Mouse (Mus musculus): ENCODE data around the gene AY761185. TPM values are rescaled to one million over a fixed set of nuclear protein-coding genes. Genes with fewer than 3 reads are reported as not detected.
"Not testable (repeated sequence)": the region's sequence is repeated elsewhere in the genome, so short reads cannot be mapped to it uniquely, and the experiment has no call there.

Gene AY761185
- not detected for total RNA-seq (2021)
- long read RNA-seq = 0 reads

GRCm38 (mm10) chr8:20944610-20945009 is at the start of gene AY761185:
Gene AY761185, minus strand, starts transcription at chr8:20944710.
- no peak for DNase-seq (ENCODE audit: low spot score in 2 of 2)

- DNase-seq (ENCODE audit: low spot score in 2 of 2) = not testable (repeated sequence)
Observed at GRCm38 (mm10) chr8:20994042-20994441, 49.5 kb upstream of the AY761185 start.

- no peak for DNase-seq (ENCODE audit: low spot score in 2 of 2)
Observed at GRCm38 (mm10) chr8:20979846-20980245, 35.3 kb upstream of the AY761185 start.

GRCm38 (mm10) chr8:20964531-20964930 is 20.0 kb upstream of the AY761185 start:
- no peak for DNase-seq (ENCODE audit: low spot score in 2 of 2)

- no peak for DNase-seq (ENCODE audit: low spot score in 2 of 2)
Observed at GRCm38 (mm10) chr8:20921971-20922370, 22.5 kb downstream of the AY761185 start, which contains the start of gene Gm6040. Gene Gm6040, minus strand, starts transcription at chr8:20922071.

- no peak for DNase-seq (ENCODE audit: low spot score in 2 of 2)
Observed at GRCm38 (mm10) chr8:20912288-20912687, 32.2 kb downstream of the AY761185 start.

GRCm38 (mm10) chr8:20908256-20908655 is 36.3 kb downstream of the AY761185 start:
- DNase-seq (ENCODE audit: low spot score in 2 of 2) = no peak

GRCm38 (mm10) chr8:20907119-20907518 is 37.4 kb downstream of the AY761185 start:
- no peak for DNase-seq (ENCODE audit: low spot score in 2 of 2)

GRCm38 (mm10) chr8:20902527-20902926 is 42.0 kb downstream of the AY761185 start, which contains the start of gene Gm15056:
Gene Gm15056, minus strand, starts transcription at chr8:20902627.
- DNase-seq (ENCODE audit: low spot score in 2 of 2) = no peak

Other genes starting within 250 kb of the AY761185 start
- not detected for gene Defb33, start 52.0 kb downstream of the AY761185 start, total RNA-seq (2021)
- gene Gm15056, start 42.1 kb downstream of the AY761185 start, total RNA-seq (2021) = not detected
- gene Gm6040, start 22.6 kb downstream of the AY761185 start, total RNA-seq (2021) = not detected
- gene Defa21, start 80.8 kb upstream of the AY761185 start, total RNA-seq (2021) = not detected
- gene Defa23, start 110.3 kb upstream of the AY761185 start, total RNA-seq (2021) = not detected
- not detected for gene Defa35, start 120.3 kb upstream of the AY761185 start, total RNA-seq (2021)
- not detected for gene Defa25, start 139.7 kb upstream of the AY761185 start, total RNA-seq (2021)
- not detected for gene Gm14851, start 151.3 kb upstream of the AY761185 start, total RNA-seq (2021)
- gene Defa30, start 189.9 kb upstream of the AY761185 start, total RNA-seq (2021) = not detected
- not detected for gene Defa22, start 217.6 kb upstream of the AY761185 start, total RNA-seq (2021)
- not detected for gene Defa31, start 246.9 kb upstream of the AY761185 start, total RNA-seq (2021)